Mouse (Mus musculus): Measurements from ENCODE around the gene Mis12. TPM values are rescaled to one million over a fixed set of nuclear protein-coding genes. Genes with fewer than 3 reads are reported as not detected.

Gene Mis12
- 23.4 and 32.7 TPM in 2 replicates for total RNA-seq (2012; rRNA removed)
- 36.3 and 38.1 TPM in 2 replicates for total RNA-seq (2014; rRNA removed)
- polyA plus RNA-seq (2012; ENCODE audit: insufficient read length, low read depth), result 35.6 and 37.9 TPM in 2 replicates

DNA sequence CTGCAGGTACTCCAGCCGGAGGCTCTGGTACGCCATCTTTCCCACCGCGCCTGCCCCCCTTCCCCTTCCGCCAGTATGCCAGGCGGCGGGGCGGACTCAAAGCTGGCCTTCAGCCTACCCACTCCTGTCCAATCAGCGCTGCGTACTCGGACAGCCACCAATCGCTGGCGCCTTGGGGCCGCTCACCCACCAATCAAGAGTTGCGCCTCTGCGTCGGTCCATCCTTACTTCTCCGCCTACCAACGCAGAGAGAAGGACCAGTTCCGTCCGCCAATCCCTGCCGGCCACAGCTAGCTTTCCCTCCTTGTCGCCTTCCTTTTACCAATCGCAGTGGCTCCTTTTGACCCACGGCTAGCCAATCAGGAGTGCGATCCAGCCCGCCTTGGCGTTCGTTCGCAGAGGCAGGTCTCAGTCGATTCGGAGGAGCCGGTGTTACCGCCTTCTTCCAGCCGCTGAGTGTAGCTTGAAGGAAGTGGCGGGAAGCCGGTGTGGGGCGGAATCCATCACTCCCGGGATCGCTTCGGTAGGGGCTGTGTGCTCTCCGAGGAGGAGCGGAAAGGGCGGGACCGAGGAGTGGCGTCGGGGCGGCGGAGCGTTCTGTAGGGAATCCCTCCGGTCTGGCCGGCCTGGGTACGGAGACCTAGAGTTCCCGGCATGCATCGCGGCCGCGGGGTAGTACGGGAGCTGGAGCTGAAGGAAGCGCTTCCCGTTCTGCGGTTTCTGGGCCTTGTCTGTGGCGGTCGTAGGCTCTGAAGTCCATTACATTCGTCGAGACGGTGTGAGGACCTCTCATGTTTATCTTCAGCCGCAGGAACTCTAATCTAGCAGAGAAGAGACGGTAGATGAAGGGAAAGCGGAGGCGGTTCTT is at the start of gene Mis12, which contains the start of gene Derl2:
TSS of gene Mis12 (plus strand) at position 411 of the 868 bp plus-strand sequence.
TSS of gene Derl2 (minus strand) at position 641 of the 868 bp plus-strand sequence.
- Histone ChIP-seq H3K4me2 (ENCODE audit: insufficient read depth, low read depth, poor library complexity, severe bottlenecking) (peak within 1 kb of the TSS; percentile 96), H3K27me3 (replicated peaks) (no peaks in the 10 kb centered on the region), H3K4me3 (replicated peaks in 1 of 3; ENCODE audit: low read depth in 2 of 3, low read length in 2 of 3, poor library complexity in 1 of 3) (peak within 1 kb of the TSS; percentile 80 to 92 (median 87)), H3K79me2 (replicated peaks; ENCODE audit: control insufficient read depth, extremely low read depth, insufficient read depth, poor library complexity, severe bottlenecking) (peaks cover 79% of the 10 kb centered on the region), H3K27ac (ENCODE audit: insufficient read depth, low read depth) (peak within 1 kb of the TSS; percentile 84), H3K9me3 (replicated peaks; ENCODE audit: low read length) (no peaks in the 10 kb centered on the region), H3K36me3 (replicated peaks in 1 of 2; ENCODE audit: control insufficient read depth in 1 of 2, insufficient read depth in 1 of 2, low read length in 1 of 2) (peaks cover 14 to 58% of the 10 kb centered on the region in 2 experiments), H3K4me1 (ENCODE audit: control insufficient read depth in 1 of 2, insufficient read depth in 2 of 2) (peaks cover 8 to 62% of the 10 kb centered on the region in 2 experiments), H3K9ac (ENCODE audit: insufficient read depth, low read depth) (peak within 1 kb of the TSS; percentile 93)
- dilution Hi-C loops (cut with MboI; ENCODE audit: extremely low pct_ligation_motif_present, extremely low pct_unique_long_range_greater_than_20kb, low sequenced_read_pairs) (no loop called here), in situ Hi-C loops (cut with MboI; ENCODE audit: low pct_ligation_motif_present, low pct_unique_long_range_greater_than_20kb, low sequenced_read_pairs) (no loop called here)
- DNase-seq (ENCODE audit: extremely low read depth), result peak; percentile 100
- TF ChIP-seq POLR2A (IDR thresholded peaks at IDR 0.05; ENCODE audit: low read depth, low read length) (peak; percentile 96), SIN3A (IDR thresholded peaks at IDR 0.05; ENCODE audit: low read length) (peak; percentile 92), TCF12 (IDR thresholded peaks at IDR 0.05; ENCODE audit: low read depth, low read length) (peak; percentile 96), MEF2A (IDR thresholded peaks at IDR 0.05; ENCODE audit: borderline replicate concordance, low read depth, low read length) (no peak), RCOR1 (conservative IDR thresholded peaks at IDR 0.05; ENCODE audit: low read depth, low read length) (no peak), EP300 (IDR thresholded peaks at IDR 0.05; ENCODE audit: low read length) (no peak), MAZ (IDR thresholded peaks at IDR 0.05; ENCODE audit: low read depth, low read length) (peak; percentile 60; the same call in 1 of the 2 replicates), CHD2 (IDR thresholded peaks at IDR 0.05; ENCODE audit: low read length) (peak; percentile 99), ETS1 (conservative IDR thresholded peaks at IDR 0.05; ENCODE audit: low read depth, low read length) (no peak), NRF1 (IDR thresholded peaks at IDR 0.05; ENCODE audit: low read depth, low read length) (peak; percentile 73), MXI1 (IDR thresholded peaks at IDR 0.05; ENCODE audit: low read depth, low read length) (peak; percentile 63), BHLHE40 (IDR thresholded peaks at IDR 0.05; ENCODE audit: low read depth, low read length) (no peak), ZC3H11A (IDR thresholded peaks at IDR 0.05; ENCODE audit: low read depth, low read length) (no peak), TBP (conservative IDR thresholded peaks at IDR 0.05; ENCODE audit: low read depth, low read length) (0 out of 2 replicates have a peak, but pooled peaks have one; percentile 17), RAD21 (IDR thresholded peaks at IDR 0.05; ENCODE audit: low read depth, low read length) (no peak), CTCF (conservative IDR thresholded peaks at IDR 0.05 in 1 of 2, IDR thresholded peaks at IDR 0.05 in 1 of 2; ENCODE audit: low read depth in 2 of 2, low read length in 2 of 2) (no peak), NELFE (IDR thresholded peaks at IDR 0.05; ENCODE audit: low read depth, low read length) (peak; percentile 90), E2F4 (IDR thresholded peaks at IDR 0.05; ENCODE audit: insufficient replicate concordance, low read depth, low read length) (peak; percentile 96; the same call in 1 of the 2 replicates), ZMIZ1 (IDR thresholded peaks at IDR 0.05; ENCODE audit: low read depth, low read length) (peak; percentile 93), PAX5 (IDR thresholded peaks at IDR 0.05; ENCODE audit: low read length) (no peak), JUND (conservative IDR thresholded peaks at IDR 0.05; ENCODE audit: low read depth, low read length) (no peak), POLR2AphosphoS2 (IDR thresholded peaks at IDR 0.05; ENCODE audit: low read depth, low read length) (peak; percentile 96), MYC (IDR thresholded peaks at IDR 0.05; ENCODE audit: low read depth, low read length) (peak; percentile 58; the same call in 1 of the 2 replicates), MAX (IDR thresholded peaks at IDR 0.05; ENCODE audit: low read length) (peak; percentile 78), USF1 (IDR thresholded peaks at IDR 0.05; ENCODE audit: low read depth, low read length) (no peak), HCFC1 (IDR thresholded peaks at IDR 0.05; ENCODE audit: low read depth, low read length) (peak; percentile 87), ZKSCAN1 (IDR thresholded peaks at IDR 0.05; ENCODE audit: borderline replicate concordance, low read depth, low read length) (no peak), KAT2A (IDR thresholded peaks at IDR 0.05; ENCODE audit: insufficient replicate concordance, low read length) (peak; percentile 93), IRF4 (IDR thresholded peaks at IDR 0.05; ENCODE audit: low read depth, low read length) (peak; percentile 39), MAFK (IDR thresholded peaks at IDR 0.05; ENCODE audit: insufficient replicate concordance, low read length) (no peak), UBTF (IDR thresholded peaks at IDR 0.05; ENCODE audit: low read depth, low read length) (no peak), JUN (IDR thresholded peaks at IDR 0.05; ENCODE audit: insufficient read depth, low read depth, low read length) (no peak), ZNF384 (IDR thresholded peaks at IDR 0.05; ENCODE audit: low read depth, low read length) (no peak), ELF1 (IDR thresholded peaks at IDR 0.05; ENCODE audit: low read depth, low read length) (peak; percentile 97)
